Mouse (Mus musculus) right cerebral cortex, adult 2 months (tissue): ENCODE data around the gene Iqgap2.

Source experiments
- DNase-seq, 2 experiments: peaks; one replicate each; pipeline ENCODE4 v3.0.0; 2021 to 2022; ENCODE audit warnings: low spot score in 2 of 2

The Iqgap2 gene

GRCm38 (mm10) chr13:95780038-95780437 is 111.7 kb downstream of the Iqgap2 start:
- no peak for DNase-seq

- DNase-seq, result no peak
Observed at GRCm38 (mm10) chr13:95779261-95779660, 112.5 kb downstream of the Iqgap2 start.

GRCm38 (mm10) chr13:95778761-95779161 is 113.0 kb downstream of the Iqgap2 start:
- DNase-seq, result no peak

- no peak for DNase-seq
Observed at GRCm38 (mm10) chr13:95777651-95778391, 113.9 kb downstream of the Iqgap2 start.

GRCm38 (mm10) chr13:95777237-95777636 is 114.5 kb downstream of the Iqgap2 start:
- peak in 1 of 2 experiments; percentile 60 for DNase-seq

- peak in 1 of 2 experiments; percentile 36 for DNase-seq
Observed at GRCm38 (mm10) chr13:95774966-95775696, 116.6 kb downstream of the Iqgap2 start.

- DNase-seq, result no peak
Observed at GRCm38 (mm10) chr13:95765017-95765416, 126.7 kb downstream of the Iqgap2 start.

GRCm38 (mm10) chr13:95763876-95764517 is 127.7 kb downstream of the Iqgap2 start:
- no peak for DNase-seq

GRCm38 (mm10) chr13:95759810-95760209 is 131.9 kb downstream of the Iqgap2 start:
- no peak for DNase-seq

GRCm38 (mm10) chr13:95754285-95754684 is 137.4 kb downstream of the Iqgap2 start:
- no peak for DNase-seq

GRCm38 (mm10) chr13:95752386-95752785 is 139.3 kb downstream of the Iqgap2 start:
- no peak for DNase-seq

GRCm38 (mm10) chr13:95747541-95747940 is 144.2 kb downstream of the Iqgap2 start:
- DNase-seq, result no peak

- no peak for DNase-seq
Observed at GRCm38 (mm10) chr13:95747101-95747500, 144.6 kb downstream of the Iqgap2 start.

GRCm38 (mm10) chr13:95746509-95746908 is 145.2 kb downstream of the Iqgap2 start:
- DNase-seq, result peak; percentile 33 to 45

GRCm38 (mm10) chr13:95745451-95745850 is 146.3 kb downstream of the Iqgap2 start:
- no peak for DNase-seq

GRCm38 (mm10) chr13:95742881-95743466 is 148.7 kb downstream of the Iqgap2 start:
- no peak for DNase-seq

GRCm38 (mm10) chr13:95741813-95742689 is 149.7 kb downstream of the Iqgap2 start:
- DNase-seq, result no peak

- peak; percentile 50 to 51 for DNase-seq
Observed at GRCm38 (mm10) chr13:95739651-95740050, 152.1 kb downstream of the Iqgap2 start.

- no peak for DNase-seq
Observed at GRCm38 (mm10) chr13:95730491-95730890, 161.2 kb downstream of the Iqgap2 start.

GRCm38 (mm10) chr13:95719320-95720232 is 172.1 kb downstream of the Iqgap2 start:
- peak; percentile 84 to 85 for DNase-seq
